Mouse (Mus musculus) stomach, postnatal 0 days (tissue): Measurements from ENCODE around the gene Fads3. TPM values are rescaled to one million over a fixed set of nuclear protein-coding genes. Genes with fewer than 3 reads are reported as not detected.

Source experiments
- ATAC-seq: fragments of 200-750 bp; cut with Nextera tagmentation; 2 replicates; pipeline ENCODE4 v1.8.0; 2017; ENCODE audit not compliant: low FRiP score, low TSS enrichment
- DNase-seq: peaks from one replicate; pipeline ENCODE4 v3.0.0-alpha.2; 2016; ENCODE audit warnings: low spot score
- H3K27ac ChIP-seq: fragments of 300-500 bp; sonication (generic); replicated peaks from 2 replicates; pipeline ENCODE4 v1.5.1; 2014; ENCODE audit warnings: mild to moderate bottlenecking, control low read depth
- H3K27me3 ChIP-seq: fragments of 300-500 bp; sonication (generic); 2 replicates; pipeline ENCODE4 v1.6.1; 2014; ENCODE audit warnings: low read length; ENCODE audit not compliant: control insufficient read depth, insufficient read depth
- H3K36me3 ChIP-seq: fragments of 300-500 bp; sonication (generic); 2 replicates; pipeline ENCODE4 v1.6.1; 2014; ENCODE audit warnings: low read length, mixed read lengths; ENCODE audit not compliant: control insufficient read depth, insufficient read depth
- H3K4me1 ChIP-seq: fragments of 300-500 bp; sonication (generic); replicated peaks from 2 replicates; pipeline ENCODE4 v1.6.1; 2014; ENCODE audit warnings: antibody characterized with exemption; ENCODE audit not compliant: control insufficient read depth, insufficient read depth
- H3K4me2 ChIP-seq: fragments of 300-500 bp; sonication (generic); replicated peaks from 2 replicates; pipeline ENCODE4 v1.6.1; 2014; ENCODE audit warnings: low read depth, mild to moderate bottlenecking, control low read depth, moderate library complexity
- H3K4me3 ChIP-seq: fragments of 300-500 bp; sonication (generic); 2 replicates; pipeline ENCODE4 v1.5.1; 2014; ENCODE audit warnings: low read depth, low read length, control low read depth
- H3K9ac ChIP-seq: fragments of 300-500 bp; sonication (generic); 2 replicates; pipeline ENCODE4 v1.6.1; 2014; ENCODE audit warnings: mild to moderate bottlenecking, low read length, control low read depth, mixed read lengths
- H3K9me3 ChIP-seq: fragments of 300-500 bp; sonication (generic); 2 replicates; pipeline ENCODE4 v1.6.1; 2016; ENCODE audit warnings: low read length; ENCODE audit not compliant: control insufficient read depth
- CTCF ChIP-seq: IDR thresholded peaks from 2 replicates; pipeline ENCODE4 v1.5.1; 2016; ENCODE audit warnings: antibody characterized with exemption, low read depth, mild to moderate bottlenecking, moderate library complexity
- EP300 ChIP-seq: optimal IDR thresholded peaks from 2 replicates; pipeline ENCODE3; 2016; ENCODE audit warnings: antibody characterized with exemption
- WGBS: fragments of 180-500 bp; shearing (Covaris S2); extraction: QIAGEN DNeasy Blood & Tissue Kit; methylation state at CpG from one replicate; pipeline ENCODE4 v1.1.7; 2014; 5-methylcytosine and 5-hydroxymethylcytosine counted together
- polyA plus RNA-seq: library from polyadenylated mRNA; unstranded; fragments of >200 nt; fragmentation: Nextera tagmentation; extraction: Ambion mirVana; gene quantifications from 2 replicates; pipeline ENCODE4 v1.2.1, GENCODE M21; 2015

Gene Fads3
- polyA plus RNA-seq, 1 experiment from 2014 or later: 27.5 TPM

GRCm38 (mm10) chr19:9998736-9999486 lies 42.5 kb upstream of the Fads3 start:
- Histone ChIP-seq H3K4me1 (no peaks in the 10 kb centered on the region), H3K36me3 (no peaks in the 10 kb centered on the region), H3K27me3 (no peaks in the 10 kb centered on the region), H3K9me3 (no peaks in the 10 kb centered on the region), H3K4me2 (no peak overlapping the region), H3K9ac (no peak overlapping the region), H3K27ac (no peak overlapping the region), H3K4me3 (no peak overlapping the region)
- WGBS: 62% methylated on average over 13 of the region's 13 CpGs
- ATAC-seq (no peak), DNase-seq (no peak)
- no peak for TF ChIP-seq CTCF
- TF ChIP-seq EP300: no peak

DNA sequence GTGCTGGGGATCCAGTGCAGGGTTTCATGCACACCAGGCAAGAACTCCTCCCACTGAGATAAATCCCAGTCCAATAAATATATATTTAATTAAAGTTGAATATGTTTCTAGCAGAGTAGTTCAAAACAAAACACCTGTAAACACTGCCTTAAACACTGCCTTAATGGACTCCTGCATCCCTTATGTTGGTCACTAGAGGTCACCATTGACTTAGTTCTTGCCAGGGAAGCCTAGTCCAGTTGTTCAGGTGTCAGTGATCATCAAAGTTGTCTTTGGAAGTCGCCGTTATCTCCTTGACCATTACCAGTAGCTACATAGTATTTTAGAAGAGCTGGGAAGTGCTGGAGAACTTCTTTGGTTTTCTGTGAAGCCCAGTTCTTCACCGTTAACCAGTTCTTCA lies 41.0 kb upstream of the Fads3 start:
- peak; percentile 92 for TF ChIP-seq CTCF
- no peak for TF ChIP-seq EP300
- DNase-seq: no peak
- WGBS: 16% methylated on average over 3 of the region's 3 CpGs

GRCm38 (mm10) chr19:10001206-10001969 lies 40.0 kb upstream of the Fads3 start, which contains the start of the genes Best1 and Rab3il1:
Best1 (minus strand) TSS chr19:10001633.
Rab3il1 (plus strand) TSS chr19:10001669.
- 84% methylated on average over 7 of the region's 7 CpGs for WGBS
- Histone ChIP-seq H3K9me3 (no peaks in the 10 kb centered on the region), H3K4me3 (no peak within 1 kb of the TSS), H3K4me1 (no peaks in the 10 kb centered on the region), H3K27ac (no peak within 1 kb of the TSS), H3K4me2 (no peak within 1 kb of the TSS), H3K36me3 (no peaks in the 10 kb centered on the region), H3K27me3 (no peaks in the 10 kb centered on the region), H3K9ac (no peak within 1 kb of the TSS)
- ATAC-seq: no peak
- no peak for DNase-seq
- TF ChIP-seq CTCF (no peak), EP300 (no peak)

More for the DNA sequence above, 41.0 kb upstream of the Fads3 start:
- Histone ChIP-seq H3K4me3 (no peak overlapping the region), H3K9ac (no peak overlapping the region), H3K36me3 (no peaks in the 10 kb centered on the region), H3K4me1 (no peaks in the 10 kb centered on the region), H3K9me3 (no peaks in the 10 kb centered on the region), H3K27ac (no peak overlapping the region), H3K4me2 (no peak overlapping the region), H3K27me3 (no peaks in the 10 kb centered on the region)
- ATAC-seq: peak; percentile 53; the same call in 1 of the 2 replicates

DNA sequence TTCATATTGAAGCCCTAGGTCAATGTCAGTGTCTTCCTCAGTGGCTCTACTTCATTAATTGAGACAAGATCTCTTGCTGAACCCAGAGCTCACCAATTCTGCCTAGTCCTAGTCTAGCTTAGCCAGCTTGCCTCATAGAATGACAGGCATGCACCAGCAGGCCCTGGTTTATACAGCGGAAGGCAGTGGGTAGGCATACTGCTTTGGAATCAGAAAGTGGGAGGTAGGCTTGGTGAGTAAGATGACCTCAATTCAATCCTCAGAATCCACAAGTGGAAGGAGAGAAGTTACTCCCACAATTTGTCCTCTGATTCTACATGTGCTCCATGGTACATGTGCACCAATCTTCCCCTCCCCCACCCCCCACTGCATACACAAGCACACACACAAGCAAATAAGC lies 37.7 kb upstream of the Fads3 start:
- Histone ChIP-seq H3K9me3 (no peaks in the 10 kb centered on the region), H3K27ac (no peak overlapping the region), H3K9ac (no peak overlapping the region), H3K4me2 (no peak overlapping the region), H3K4me1 (no peaks in the 10 kb centered on the region), H3K36me3 (no peaks in the 10 kb centered on the region), H3K27me3 (no peaks in the 10 kb centered on the region), H3K4me3 (no peak overlapping the region)
- ATAC-seq: no peak
- TF ChIP-seq CTCF (no peak), EP300 (no peak)
- WGBS: 81% methylated on average over 1 of the region's 1 CpGs
- DNase-seq: no peak

DNA sequence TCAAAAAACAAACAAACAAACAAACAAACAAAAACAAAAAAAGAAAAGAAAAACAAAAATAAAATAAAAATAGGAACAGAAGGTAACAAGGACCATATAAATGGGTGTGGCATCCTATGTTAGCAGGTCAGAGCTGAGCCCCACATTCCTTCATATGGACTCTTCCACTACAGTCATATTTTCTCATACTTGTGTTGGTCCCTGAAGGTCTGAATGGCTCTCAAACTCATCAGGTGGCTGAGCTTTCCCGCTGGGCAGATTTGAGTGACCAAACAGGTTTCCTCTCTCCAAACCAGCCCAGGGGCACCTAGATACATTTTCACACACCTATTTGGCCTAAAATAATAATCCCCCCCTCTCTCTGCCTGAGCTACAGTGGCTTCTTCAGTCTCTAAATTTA lies 30.0 kb upstream of the Fads3 start:
- TF ChIP-seq CTCF (no peak), EP300 (no peak)
- no peaks in the 10 kb centered on the region for H3K9me3 ChIP-seq
- H3K4me3 ChIP-seq: no peak overlapping the region
- H3K36me3 ChIP-seq: no peaks in the 10 kb centered on the region
- no peak for ATAC-seq
- no peaks in the 10 kb centered on the region for H3K27me3 ChIP-seq
- no peak overlapping the region for H3K4me2 ChIP-seq
- DNase-seq: no peak
- 68% methylated on average over 1 of the region's 1 CpGs for whole genome bisulfite sequencing
- no peak overlapping the region for H3K9ac ChIP-seq
- no peak overlapping the region for H3K27ac ChIP-seq
- no peaks in the 10 kb centered on the region; the same call in 1 of the 2 replicates for H3K4me1 ChIP-seq

DNA sequence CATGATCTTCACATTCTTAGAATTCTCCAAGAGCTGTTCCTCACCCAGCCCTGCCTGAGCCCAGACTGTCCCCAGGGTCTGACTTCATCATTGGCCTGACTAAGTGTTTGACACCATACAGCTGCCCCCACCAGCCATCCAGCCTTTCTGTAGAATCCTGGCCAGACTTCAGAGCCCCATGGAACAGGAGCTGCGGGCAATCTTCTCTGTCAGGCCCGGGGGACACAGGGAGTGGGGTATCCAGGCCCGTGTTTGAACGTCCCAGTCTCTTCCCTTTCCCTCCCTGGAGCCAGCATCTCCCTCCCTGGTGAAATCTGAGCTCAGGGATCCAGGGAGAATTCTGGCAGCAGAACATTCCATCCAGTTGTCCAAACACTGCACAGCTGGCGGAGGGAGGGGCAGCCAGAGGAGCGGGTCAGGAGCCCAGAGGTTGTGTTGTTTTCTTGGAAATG lies 28.5 kb upstream of the Fads3 start:
- no peak overlapping the region; the same call in 1 of the 2 replicates for H3K4me2 ChIP-seq
- H3K27me3 ChIP-seq: no peaks in the 10 kb centered on the region
- H3K4me3 ChIP-seq: no peak overlapping the region
- H3K4me1 ChIP-seq: no peaks in the 10 kb centered on the region; the same call in 1 of the 2 replicates
- H3K27ac ChIP-seq: peak overlapping the region; percentile 87
- DNase-seq: no peak
- peak overlapping the region; percentile 18; the same call in 1 of the 2 replicates for H3K9ac ChIP-seq
- ATAC-seq: peak; percentile 53; the same call in 1 of the 2 replicates
- H3K9me3 ChIP-seq: no peaks in the 10 kb centered on the region
- H3K36me3 ChIP-seq: no peaks in the 10 kb centered on the region
- WGBS: 10% methylated on average over 6 of the region's 6 CpGs
- TF ChIP-seq EP300 (no peak), CTCF (no peak)
